Mouse (Mus musculus): Measurements from ENCODE around the gene Ghitm. TPM values are rescaled to one million over a fixed set of nuclear protein-coding genes. Genes with fewer than 3 reads are reported as not detected.
"Not testable (repeated sequence)": the region's sequence is repeated elsewhere in the genome, so short reads cannot be mapped to it uniquely, and the experiment has no call there.

The Ghitm gene
- polyA plus RNA-seq (2016; fragmentation: Nextera tagmentation; extraction: Ambion mirVana) = 192 and 201 TPM in 2 replicates

DNA sequence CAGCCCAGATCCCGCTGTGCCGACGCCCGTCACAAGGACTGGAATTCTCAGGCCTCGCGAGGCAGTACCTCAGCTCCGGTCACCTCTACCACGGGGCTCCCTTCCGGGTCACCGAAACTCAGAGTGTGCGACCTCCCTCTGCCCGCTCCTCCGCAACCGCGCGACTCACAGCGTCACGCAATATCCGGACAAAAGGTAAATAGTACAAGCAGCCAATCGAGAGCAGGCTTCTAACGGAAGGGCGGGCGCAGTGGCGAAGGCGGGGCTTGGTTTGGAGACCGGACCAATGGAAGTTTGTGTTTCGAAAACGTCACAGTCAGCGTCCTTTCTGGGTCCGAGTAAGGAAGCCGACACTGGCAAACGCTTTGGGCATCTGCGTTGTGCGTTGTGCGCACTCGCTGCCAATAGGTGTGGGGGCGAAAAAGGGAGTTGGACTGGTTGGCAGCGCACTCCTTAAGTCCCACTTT is at the start of gene Ghitm:
Gene Ghitm (minus strand): TSS at position 146 of the 467 bp plus-strand sequence.
- H3K27me3 ChIP-seq (replicated peaks) = no peaks in the 10 kb centered on the region
- ATAC-seq (ENCODE audit: low FRiP score, low read depth) = peak; percentile 99
- H3K27ac ChIP-seq = peak within 1 kb of the TSS; percentile 8; the same call in 1 of the 2 replicates
- peak within 1 kb of the TSS; percentile 77 for H3K9ac ChIP-seq
- peaks cover 6% of the 10 kb centered on the region for H3K4me1 ChIP-seq
- under 1% methylated on average over 38 of the region's 38 CpGs for WGBS
- peaks cover 18% of the 10 kb centered on the region for H3K36me3 ChIP-seq
- peak within 1 kb of the TSS; percentile 67 for H3K4me3 ChIP-seq
- H3K4me2 ChIP-seq (replicated peaks) = peak within 1 kb of the TSS; percentile 65
- no peaks in the 10 kb centered on the region for H3K9me3 ChIP-seq

DNA sequence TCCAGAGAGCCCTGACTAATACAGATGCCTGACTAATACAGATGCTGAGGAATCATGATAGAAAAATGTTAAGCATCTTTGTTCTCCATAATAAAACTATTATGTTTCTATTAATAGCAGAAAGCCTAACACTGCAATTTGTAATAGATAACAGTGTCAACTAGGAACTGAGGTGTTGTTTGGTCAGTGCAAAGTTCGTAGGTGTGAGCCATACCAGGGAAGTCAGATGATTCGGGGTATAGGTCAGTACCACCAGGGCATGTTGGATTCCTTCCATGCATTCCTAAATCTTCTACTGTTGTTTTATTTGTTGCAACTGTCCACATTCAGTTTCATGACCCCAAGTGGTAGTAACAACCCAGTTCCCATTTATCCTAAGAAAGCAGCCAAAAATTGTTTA is 49.8 kb upstream of the Ghitm start:
- no peaks in the 10 kb centered on the region for H3K4me1 ChIP-seq
- H3K27ac ChIP-seq = no peak overlapping the region
- 86% methylated on average over 2 of the region's 2 CpGs for WGBS
- H3K9ac ChIP-seq = no peak overlapping the region
- H3K9me3 ChIP-seq = no peaks in the 10 kb centered on the region
- no peaks in the 10 kb centered on the region for H3K27me3 ChIP-seq (replicated peaks)
- no peak overlapping the region for H3K4me2 ChIP-seq (replicated peaks)
- no peaks in the 10 kb centered on the region for H3K36me3 ChIP-seq
- H3K4me3 ChIP-seq = no peak overlapping the region
- ATAC-seq (ENCODE audit: low FRiP score, low read depth) = no peak

DNA sequence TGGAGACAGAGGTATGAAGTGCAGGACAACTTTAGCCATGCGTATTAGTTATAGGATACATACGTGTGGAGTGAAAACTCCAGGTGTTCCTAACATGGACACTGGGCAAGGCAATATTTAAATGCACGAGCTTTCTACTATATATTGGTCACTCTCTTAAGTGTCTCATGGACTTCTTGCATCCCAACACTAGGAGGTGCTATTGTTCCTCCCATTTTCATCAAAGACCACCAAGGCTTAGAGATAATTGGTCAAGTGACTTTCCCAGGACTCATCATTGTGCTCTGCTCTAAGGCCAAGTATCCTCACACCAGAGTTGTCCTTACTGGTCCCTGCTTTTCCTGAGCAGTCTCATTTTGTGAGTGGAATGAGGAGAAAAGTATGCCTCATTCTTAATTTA is 39.4 kb upstream of the Ghitm start:
- H3K4me2 ChIP-seq (replicated peaks) = no peak overlapping the region
- no peak overlapping the region for H3K9ac ChIP-seq
- H3K4me1 ChIP-seq = no peaks in the 10 kb centered on the region
- no peak overlapping the region for H3K27ac ChIP-seq
- 78% methylated on average over 3 of the region's 3 CpGs for WGBS
- H3K9me3 ChIP-seq = no peaks in the 10 kb centered on the region
- no peaks in the 10 kb centered on the region for H3K36me3 ChIP-seq
- no peaks in the 10 kb centered on the region for H3K27me3 ChIP-seq (replicated peaks)
- no peak for ATAC-seq (ENCODE audit: low FRiP score, low read depth)
- no peak overlapping the region for H3K4me3 ChIP-seq

DNA sequence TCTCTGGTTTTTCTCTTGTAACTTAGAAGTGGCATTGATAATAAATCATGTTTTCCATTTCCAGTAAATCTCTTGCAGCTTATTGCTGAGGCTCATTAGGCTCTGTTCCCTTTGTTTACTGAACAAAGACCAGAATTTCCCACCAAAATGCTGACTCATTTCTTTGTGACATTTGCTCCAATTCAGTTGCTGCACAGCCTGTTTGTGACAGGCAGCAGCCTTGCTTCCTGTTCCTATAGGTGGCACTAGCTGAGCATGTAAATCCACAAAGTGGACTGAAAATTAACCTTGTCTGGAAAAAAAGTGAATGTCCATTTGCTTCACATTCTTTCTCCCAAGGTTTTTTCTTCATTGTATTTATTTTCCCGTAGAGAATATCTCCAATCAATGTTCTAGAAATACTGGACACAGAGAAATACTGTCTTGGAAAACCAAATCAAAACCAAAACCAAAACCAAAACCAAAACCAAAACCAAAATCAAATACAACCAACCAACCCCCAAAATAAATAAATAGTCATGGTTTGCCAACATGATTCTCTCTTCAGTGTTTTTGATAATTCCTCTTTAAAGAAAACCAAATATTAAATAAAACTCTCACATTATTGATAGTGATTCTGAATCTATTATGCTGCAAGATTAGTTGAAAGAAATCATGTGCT is 30.3 kb upstream of the Ghitm start:
- Histone ChIP-seq H3K9me3 (no peaks in the 10 kb centered on the region), H3K36me3 (no peaks in the 10 kb centered on the region), H3K4me1 (no peaks in the 10 kb centered on the region), H3K27me3 (replicated peaks) (no peaks in the 10 kb centered on the region), H3K27ac (no peak overlapping the region), H3K9ac (no peak overlapping the region), H3K4me3 (no peak overlapping the region), H3K4me2 (replicated peaks) (no peak overlapping the region)
- 71% methylated on average over 1 of the region's 1 CpGs for WGBS
- ATAC-seq (ENCODE audit: low FRiP score, low read depth) = no peak

- Histone ChIP-seq H3K4me1 (no peaks in the 10 kb centered on the region), H3K36me3 (no peaks in the 10 kb centered on the region), H3K4me3 (no peak overlapping the region), H3K9ac (no peak overlapping the region), H3K9me3 (0 out of 2 replicates have a peak, but pooled peaks cover 3% of the 10 kb centered on the region), H3K27me3 (replicated peaks) (no peaks in the 10 kb centered on the region), H3K4me2 (replicated peaks) (no peak overlapping the region), H3K27ac (no peak overlapping the region)
- no peak for ATAC-seq (ENCODE audit: low FRiP score, low read depth)
- WGBS = 82% methylated on average over 4 of the region's 4 CpGs
Measured at GRCm38 (mm10) chr14:37164392-37165032, 29.4 kb upstream of the Ghitm start.

DNA sequence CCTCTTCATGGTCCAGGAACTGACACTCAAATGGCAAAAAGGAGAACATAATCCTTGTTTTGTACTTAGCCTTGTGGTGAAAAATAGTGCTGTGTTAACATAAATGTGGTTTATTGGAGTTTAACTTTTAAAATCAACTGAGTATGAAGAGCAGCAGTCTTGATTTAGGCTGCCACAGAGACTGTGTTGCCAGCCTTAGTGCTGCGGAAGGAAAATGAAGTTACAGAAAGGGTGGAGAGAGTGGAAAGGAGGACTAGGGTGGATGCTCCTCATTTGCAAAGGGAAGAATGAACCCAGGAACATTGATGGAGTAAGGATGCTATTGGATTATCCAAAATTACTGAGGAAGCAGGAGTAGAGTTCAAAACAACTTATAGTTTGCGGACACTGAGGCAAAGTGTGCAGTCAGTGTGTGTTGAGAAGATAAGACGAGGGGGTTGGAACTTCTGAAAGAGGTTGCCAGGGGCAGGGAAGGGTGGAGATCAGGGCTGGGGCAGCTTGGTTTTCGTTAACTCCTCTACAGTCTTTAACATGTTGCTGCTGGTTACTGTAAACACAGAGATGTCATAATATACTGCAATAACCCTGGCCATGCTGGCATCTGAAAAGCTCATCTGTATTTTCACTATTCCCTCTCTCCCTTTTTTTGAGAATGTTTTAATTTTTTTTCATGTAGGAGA is 28.3 kb upstream of the Ghitm start:
- no peaks in the 10 kb centered on the region for H3K36me3 ChIP-seq
- WGBS = 86% methylated on average over 4 of the region's 4 CpGs
- no peak for ATAC-seq (ENCODE audit: low FRiP score, low read depth)

DNA sequence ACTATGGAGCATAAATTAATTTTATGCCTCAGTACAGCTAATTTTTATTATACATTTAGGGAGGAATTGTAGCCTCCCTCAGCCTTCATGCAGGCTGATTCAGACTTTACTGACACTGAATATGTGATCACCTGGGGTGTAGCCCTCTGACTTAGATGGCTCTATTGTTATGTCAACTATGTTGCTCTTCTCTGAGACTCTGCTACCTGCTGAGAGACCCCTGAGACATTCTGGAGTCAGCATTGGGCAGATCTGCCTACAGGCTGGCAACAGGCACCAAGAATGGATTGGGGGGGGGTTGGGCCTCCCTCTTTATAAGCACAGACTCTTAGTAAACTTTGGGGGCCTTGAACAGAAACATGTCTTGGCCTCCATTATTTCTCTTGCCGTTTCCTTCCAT is 19.3 kb upstream of the Ghitm start:
- Histone ChIP-seq H3K9me3 (peaks cover 3% of the 10 kb centered on the region; the same call in 1 of the 2 replicates), H3K4me2 (replicated peaks) (no peak overlapping the region), H3K27me3 (replicated peaks) (no peaks in the 10 kb centered on the region), H3K4me1 (no peaks in the 10 kb centered on the region), H3K4me3 (no peak overlapping the region), H3K36me3 (no peaks in the 10 kb centered on the region), H3K27ac (no peak overlapping the region), H3K9ac (no peak overlapping the region)
- no peak for ATAC-seq (ENCODE audit: low FRiP score, low read depth)
- WGBS = 82% methylated on average over 1 of the region's 1 CpGs

More for the DNA sequence above, 28.3 kb upstream of the Ghitm start:
- H3K9me3 ChIP-seq = 0 out of 2 replicates have a peak, but pooled peaks cover 3% of the 10 kb centered on the region
- no peaks in the 10 kb centered on the region for H3K4me1 ChIP-seq
- no peaks in the 10 kb centered on the region for H3K27me3 ChIP-seq (replicated peaks)
- H3K27ac ChIP-seq = no peak overlapping the region
- H3K4me3 ChIP-seq = no peak overlapping the region
- no peak overlapping the region for H3K4me2 ChIP-seq (replicated peaks)
- no peak overlapping the region for H3K9ac ChIP-seq

DNA sequence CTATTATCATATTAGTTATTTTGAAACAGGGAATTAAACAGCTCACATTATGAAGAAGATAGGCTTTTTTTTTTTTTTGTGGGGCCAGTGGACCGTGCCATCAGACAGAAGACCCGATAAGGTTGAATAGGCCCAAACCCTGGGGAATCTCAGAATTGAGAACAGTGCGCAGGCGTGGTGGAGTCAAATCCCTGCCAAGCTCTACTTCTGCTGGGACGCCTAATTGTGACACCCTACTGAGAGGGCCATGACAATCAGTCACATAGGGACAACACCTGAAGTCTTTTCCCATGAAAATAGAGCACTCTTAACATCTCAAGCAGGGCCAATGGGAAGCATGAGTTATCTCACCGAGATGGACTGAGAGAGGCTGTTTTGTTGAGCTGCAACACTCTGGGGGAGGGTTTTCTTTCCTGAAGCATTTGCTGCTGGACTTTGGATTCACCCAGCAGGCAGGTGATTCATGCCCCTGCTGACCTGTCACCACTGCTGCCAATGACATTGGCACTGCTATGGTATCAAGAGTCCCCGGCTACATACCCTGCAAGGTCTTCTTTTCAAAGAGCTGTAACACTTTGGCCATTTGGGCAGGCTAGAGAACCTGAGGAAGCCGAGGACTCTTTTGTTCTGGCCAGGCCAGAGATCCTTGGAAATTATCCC is 4.1 kb upstream of the Ghitm start:
- ATAC-seq (ENCODE audit: low FRiP score, low read depth) = no peak
- Histone ChIP-seq H3K27ac (no peak overlapping the region), H3K9me3 (no peaks in the 10 kb centered on the region), H3K4me1 (peaks cover 3% of the 10 kb centered on the region), H3K4me3 (no peak overlapping the region), H3K36me3 (no peaks in the 10 kb centered on the region), H3K9ac (no peak overlapping the region), H3K4me2 (replicated peaks) (no peak overlapping the region), H3K27me3 (replicated peaks) (no peaks in the 10 kb centered on the region)
- WGBS = 45% methylated on average over 8 of the region's 8 CpGs

GRCm38 (mm10) chr14:37137596-37137995 is 2.5 kb upstream of the Ghitm start:
- not testable (repeated sequence) for H3K36me3 ChIP-seq; ATAC-seq (ENCODE audit: low FRiP score, low read depth); H3K4me2 ChIP-seq (replicated peaks); H3K4me3 ChIP-seq; H3K9me3 ChIP-seq; H3K4me1 ChIP-seq; H3K27me3 ChIP-seq (replicated peaks); H3K27ac ChIP-seq; H3K9ac ChIP-seq
- 86% methylated on average over 3 of the region's 3 CpGs for WGBS

DNA sequence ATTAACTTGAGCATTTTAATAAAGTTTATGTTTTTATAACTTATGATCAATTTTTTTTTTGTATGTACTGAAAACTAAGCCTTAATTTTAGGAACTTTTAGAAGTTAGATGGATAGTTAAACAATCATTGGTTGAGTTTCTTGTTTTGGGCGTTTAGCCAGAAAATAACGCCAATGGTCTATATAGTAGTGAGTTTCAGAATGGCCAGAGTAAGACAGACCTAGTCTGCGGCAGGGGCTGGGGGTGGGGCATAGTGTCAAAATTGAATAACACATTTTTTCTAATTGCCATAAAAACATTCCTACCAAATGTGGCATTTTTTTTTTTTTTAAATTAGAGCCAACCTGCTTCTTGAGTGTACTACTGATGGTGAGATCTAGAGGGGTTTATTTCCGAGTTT is 1.0 kb upstream of the Ghitm start:
- Histone ChIP-seq H3K36me3 (peaks cover 10% of the 10 kb centered on the region), H3K27me3 (replicated peaks) (no peaks in the 10 kb centered on the region), H3K27ac (no peak overlapping the region), H3K4me2 (replicated peaks) (no peak overlapping the region), H3K9me3 (no peaks in the 10 kb centered on the region), H3K4me1 (peaks cover 6% of the 10 kb centered on the region), H3K9ac (no peak overlapping the region), H3K4me3 (no peak overlapping the region)
- WGBS = 82% methylated on average over 4 of the region's 4 CpGs
- ATAC-seq (ENCODE audit: low FRiP score, low read depth) = no peak

DNA sequence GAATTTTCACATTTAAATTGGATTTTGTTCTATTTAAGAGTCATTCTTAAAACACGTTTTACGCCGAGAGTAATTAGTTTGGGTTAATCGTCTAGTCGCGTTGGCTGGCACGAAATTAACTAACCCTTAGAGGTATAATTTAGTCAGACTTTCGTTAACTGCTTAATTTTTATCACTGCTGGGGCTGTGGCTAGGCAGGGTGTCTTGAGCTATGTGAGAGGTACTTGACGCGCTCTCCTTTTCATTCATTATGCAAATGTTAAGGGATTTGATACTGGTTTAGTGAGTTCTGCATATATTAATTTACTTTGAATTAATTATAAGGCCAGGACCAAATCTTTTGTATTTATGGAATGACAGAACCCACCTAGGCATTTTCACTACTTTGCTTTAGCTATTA is 599 bp upstream of the Ghitm start:
- 3% methylated on average over 10 of the region's 10 CpGs for WGBS
- Histone ChIP-seq H3K4me1 (peaks cover 6% of the 10 kb centered on the region), H3K4me3 (peak overlapping the region; percentile 67), H3K27me3 (replicated peaks) (no peaks in the 10 kb centered on the region), H3K9ac (peak overlapping the region; percentile 38), H3K9me3 (no peaks in the 10 kb centered on the region), H3K27ac (no peak overlapping the region), H3K36me3 (peaks cover 14% of the 10 kb centered on the region), H3K4me2 (replicated peaks) (peak overlapping the region; percentile 64)
- peak; percentile 67 for ATAC-seq (ENCODE audit: low FRiP score, low read depth)
